Mouse (Mus musculus) Patski (cell line): ENCODE measurements around the gene Gm3147. TPM values are rescaled to one million over a fixed set of nuclear protein-coding genes. Genes with fewer than 3 reads are reported as not detected.
"Not testable (repeated sequence)": the region's sequence is repeated elsewhere in the genome, so short reads cannot be mapped to it uniquely, and the experiment has no call there.

ENCODE experiments used
- ATAC-seq: fragments of 100-300 bp; one replicate; pipeline ENCODE4 v1.8.0; 2021
- CTCF ChIA-PET: fragments of 350-600 bp; sonication (Branson Sonifier 250); formaldehyde crosslinking; loops from one replicate; lab custom pipeline; 2022; ENCODE audit warnings: inconsistent platforms; lab: Charles Lee
- POLR2A ChIA-PET: fragments of 350-600 bp; sonication (Branson Sonifier 250); formaldehyde crosslinking; loops from one replicate; lab custom pipeline; 2022; ENCODE audit warnings: antibody characterized with exemption, inconsistent platforms; lab: Charles Lee
- DNase-seq: peaks from one replicate; pipeline ENCODE4 v3.0.0-alpha.2; 2011; ENCODE audit warnings: low read depth, low spot score
- H3K27me3 ChIP-seq: fragments of 371-371 bp; one replicate; pipeline ENCODE4 v1.5.1; 2021
- in situ Hi-C: fragments of 300-500 bp; cut with MboI; formaldehyde crosslinking; loops from 3 replicates; pipeline ENCODE4 v1.11.1; 2018; ENCODE audit warnings: low pct_unique_long_range_greater_than_20kb, mixed read lengths
- polyA plus RNA-seq: library from polyadenylated mRNA; unstranded; gene quantifications from one replicate; pipeline ENCODE4 v1.2.3, GENCODE M21; 2021

Gm3147 gene
- not detected for polyA plus RNA-seq

- DNase-seq, H3K27me3 ChIP-seq, POLR2A ChIA-PET, CTCF ChIA-PET, in situ Hi-C loops, ATAC-seq: not testable (repeated sequence)
Measured at GRCm38 (mm10) chr5:94616242-94616641, at the start of gene Gm3147. TSS of gene Gm3147 (minus strand) at chr5:94616342.

DNA sequence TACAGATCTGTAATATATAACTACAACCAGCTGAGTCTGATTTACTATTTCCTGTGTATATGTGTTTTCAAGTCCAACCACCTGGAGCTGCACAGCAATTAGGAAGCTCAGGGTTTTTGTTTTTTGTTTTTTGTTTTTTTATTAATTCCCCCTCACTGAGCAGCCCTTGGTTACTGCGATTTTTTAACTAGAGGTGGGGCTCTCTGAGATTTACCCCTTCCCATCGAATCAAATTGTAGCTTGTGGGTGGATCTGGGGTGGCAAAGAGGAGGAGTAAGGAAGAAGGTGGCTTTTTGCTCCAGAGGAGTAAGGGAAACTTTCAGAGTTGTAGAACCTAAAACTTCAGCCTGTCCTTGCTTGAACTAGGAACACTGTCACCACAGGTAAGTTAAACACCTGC is 31.9 kb upstream of the Gm3147 start, which contains the start of gene Gm6205:
Gene Gm6205, plus strand, starts transcription at position 301 of the 400 bp plus-strand sequence.
- POLR2A ChIA-PET, DNase-seq, in situ Hi-C loops, ATAC-seq, CTCF ChIA-PET, H3K27me3 ChIP-seq: not testable (repeated sequence)

DNA sequence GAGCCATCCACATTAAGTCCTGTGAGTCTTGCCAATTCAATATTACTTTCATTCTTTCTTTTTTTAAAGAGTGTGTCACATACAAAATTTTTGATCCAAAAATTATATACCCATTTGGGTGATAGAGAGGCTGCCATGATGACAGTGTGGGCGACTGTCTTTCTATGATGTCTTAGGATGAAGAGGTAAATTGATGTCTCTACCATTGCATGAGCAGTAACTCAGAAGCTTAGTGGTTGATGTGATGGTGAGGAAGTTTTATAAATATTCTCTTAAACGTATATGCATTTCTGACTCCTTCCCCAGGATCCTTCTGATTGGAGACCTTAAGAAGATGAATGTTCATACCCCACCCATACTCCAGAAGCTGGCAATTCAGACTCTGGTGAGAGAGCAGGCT is 7.5 kb upstream of the Gm3147 start, which contains the start of gene Gm6509:
Gene Gm6509, plus strand, starts transcription at position 301 of the 400 bp plus-strand sequence.
- in situ Hi-C loops, ATAC-seq, H3K27me3 ChIP-seq, DNase-seq, CTCF ChIA-PET, POLR2A ChIA-PET: not testable (repeated sequence)

Other genes with a start within 250 kb of the Gm3147 start
- gene Gm7682, start 170.6 kb downstream of the Gm3147 start, polyA plus RNA-seq = not detected
- not detected for gene Gm3139, start 90.1 kb downstream of the Gm3147 start, polyA plus RNA-seq
- gene Gm6509, start 7.6 kb upstream of the Gm3147 start, polyA plus RNA-seq = not detected
- gene Gm6205, start 32.0 kb upstream of the Gm3147 start, polyA plus RNA-seq = not detected
- gene Gm3183, start 249.1 kb upstream of the Gm3147 start, polyA plus RNA-seq = not detected